Mouse (Mus musculus): Measurements from ENCODE around the gene Rcbtb1.

DNA sequence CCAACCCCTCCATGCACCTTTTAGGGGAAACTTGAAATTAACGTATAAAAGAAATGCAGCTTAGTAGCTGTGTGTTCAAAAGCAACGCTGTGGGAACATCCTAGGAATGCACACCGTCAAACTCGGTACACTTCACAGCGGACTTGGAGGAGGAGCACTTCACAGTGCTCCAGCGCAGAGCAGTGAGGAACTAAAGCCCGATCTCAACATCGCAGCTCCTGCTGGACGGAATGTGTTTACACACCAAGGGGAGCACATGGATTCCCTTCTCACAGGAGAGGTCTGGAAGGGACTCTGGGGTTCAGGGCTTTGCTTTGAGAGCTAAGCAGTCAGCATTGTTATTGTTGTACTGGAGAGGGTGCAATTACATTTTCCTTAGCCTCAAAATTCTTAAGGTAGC lies 32.6 kb downstream of the Rcbtb1 start:
- TF ChIP-seq CTCF (IDR thresholded peaks at IDR 0.05; ENCODE audit: low read depth, low read length) (no peak), TAL1 (conservative IDR thresholded peaks at IDR 0.05; ENCODE audit: low read depth, low read length) (no peak)
